Mouse (Mus musculus): ENCODE results near the gene Olfr172. TPM values are rescaled to one million over a fixed set of nuclear protein-coding genes. Genes with fewer than 3 reads are reported as not detected.

The Olfr172 gene
- not detected in 2 replicates for polyA plus RNA-seq (2012; rRNA removed)

DNA sequence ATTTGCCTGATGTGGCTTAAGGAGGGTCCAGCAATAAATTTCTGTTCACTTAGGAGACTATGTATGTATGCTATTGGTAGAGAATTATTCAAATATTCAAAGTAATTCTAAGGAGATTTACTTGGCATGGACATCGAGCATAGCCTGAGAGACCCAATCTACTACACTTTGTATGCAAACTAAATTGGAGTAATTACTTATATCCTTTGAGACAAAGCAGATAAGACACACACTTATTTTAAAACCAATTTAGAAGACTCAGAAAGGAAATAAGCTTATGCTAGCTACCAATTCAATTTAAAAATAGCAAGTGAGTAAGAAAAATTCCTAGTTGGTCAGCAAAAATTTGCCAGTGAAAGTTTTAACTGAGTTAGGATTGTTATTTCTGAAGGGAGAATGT, at the start of gene Olfr172:
TSS of gene Olfr172 (minus strand) at position 101 of the 400 bp plus-strand sequence.
- H3K4me1 ChIP-seq (ENCODE audit: control insufficient read depth, insufficient read depth, low read length) = no peaks in the 10 kb centered on the region
- H3K4me3 ChIP-seq (ENCODE audit: control insufficient read depth, low read depth, low read length) = no peak within 1 kb of the TSS
- H3K36me3 ChIP-seq (ENCODE audit: control insufficient read depth, insufficient read depth, low read length) = no peaks in the 10 kb centered on the region
- no peak within 1 kb of the TSS for H3K27ac ChIP-seq (ENCODE audit: control insufficient read depth, insufficient read depth, low read depth, low read length)
- no peaks in the 10 kb centered on the region for H3K27me3 ChIP-seq (ENCODE audit: control insufficient read depth, insufficient read depth, low read length)
- TF ChIP-seq POLR2A (IDR thresholded peaks at IDR 0.05; ENCODE audit: control insufficient read depth, low read depth, low read length) = no peak
- no peak for TF ChIP-seq CTCF (IDR thresholded peaks at IDR 0.05; ENCODE audit: control insufficient read depth, insufficient read depth, insufficient replicate concordance, low read depth, low read length)

GRCm38 (mm10) chr16:58800168-58800567, 37.2 kb upstream of the Olfr172 start, which contains the start of gene Olfr173:
Gene Olfr173, minus strand, starts transcription at chr16:58800268.
- TF ChIP-seq POLR2A (IDR thresholded peaks at IDR 0.05; ENCODE audit: control insufficient read depth, low read depth, low read length) = no peak
- no peak for TF ChIP-seq CTCF (IDR thresholded peaks at IDR 0.05; ENCODE audit: control insufficient read depth, insufficient read depth, insufficient replicate concordance, low read depth, low read length)
- no peaks in the 10 kb centered on the region for H3K27me3 ChIP-seq (ENCODE audit: control insufficient read depth, insufficient read depth, low read length)
- no peak within 1 kb of the TSS for H3K27ac ChIP-seq (ENCODE audit: control insufficient read depth, insufficient read depth, low read depth, low read length)
- no peaks in the 10 kb centered on the region for H3K4me1 ChIP-seq (ENCODE audit: control insufficient read depth, insufficient read depth, low read length)
- H3K4me3 ChIP-seq (ENCODE audit: control insufficient read depth, low read depth, low read length) = no peak within 1 kb of the TSS
- no peaks in the 10 kb centered on the region for H3K36me3 ChIP-seq (ENCODE audit: control insufficient read depth, insufficient read depth, low read length)

- Histone ChIP-seq H3K4me1 (ENCODE audit: control insufficient read depth, insufficient read depth, low read length) (no peaks in the 10 kb centered on the region), H3K36me3 (ENCODE audit: control insufficient read depth, insufficient read depth, low read length) (no peaks in the 10 kb centered on the region), H3K27ac (ENCODE audit: control insufficient read depth, insufficient read depth, low read depth, low read length) (no peak overlapping the region), H3K27me3 (ENCODE audit: control insufficient read depth, insufficient read depth, low read length) (no peaks in the 10 kb centered on the region), H3K4me3 (ENCODE audit: control insufficient read depth, low read depth, low read length) (no peak overlapping the region)
- TF ChIP-seq POLR2A (IDR thresholded peaks at IDR 0.05; ENCODE audit: control insufficient read depth, low read depth, low read length) (no peak), CTCF (IDR thresholded peaks at IDR 0.05; ENCODE audit: control insufficient read depth, insufficient read depth, insufficient replicate concordance, low read depth, low read length) (no peak)
Measured at GRCm38 (mm10) chr16:58756191-58756590, 6.8 kb downstream of the Olfr172 start.

- no peaks in the 10 kb centered on the region for H3K27me3 ChIP-seq (ENCODE audit: control insufficient read depth, insufficient read depth, low read length)
- H3K4me1 ChIP-seq (ENCODE audit: control insufficient read depth, insufficient read depth, low read length) = no peaks in the 10 kb centered on the region
- TF ChIP-seq CTCF (IDR thresholded peaks at IDR 0.05; ENCODE audit: control insufficient read depth, insufficient read depth, insufficient replicate concordance, low read depth, low read length) (no peak), POLR2A (IDR thresholded peaks at IDR 0.05; ENCODE audit: control insufficient read depth, low read depth, low read length) (no peak)
- H3K27ac ChIP-seq (ENCODE audit: control insufficient read depth, insufficient read depth, low read depth, low read length) = no peak overlapping the region
- H3K4me3 ChIP-seq (ENCODE audit: control insufficient read depth, low read depth, low read length) = no peak overlapping the region
- H3K36me3 ChIP-seq (ENCODE audit: control insufficient read depth, insufficient read depth, low read length) = no peaks in the 10 kb centered on the region
Measured at GRCm38 (mm10) chr16:58751314-58751713, 11.7 kb downstream of the Olfr172 start.

DNA sequence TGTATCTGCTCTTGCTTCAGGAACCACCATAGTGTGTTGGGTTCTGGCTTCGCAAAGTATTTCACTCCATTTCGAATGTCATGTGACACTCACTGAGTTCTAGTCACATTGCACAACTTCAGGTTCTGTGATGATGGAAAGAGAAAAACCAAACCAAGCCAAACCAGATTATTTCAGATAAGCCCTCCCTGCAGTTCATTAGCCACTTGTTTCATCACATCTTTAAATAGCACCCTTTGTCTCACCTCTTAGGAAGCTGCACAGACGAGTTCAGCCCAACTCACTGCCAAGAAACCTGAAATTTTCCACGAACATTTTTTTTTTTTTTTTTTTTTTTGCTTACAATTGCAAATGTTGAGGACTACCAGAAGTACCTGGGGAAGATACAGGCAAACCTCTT, 16.3 kb downstream of the Olfr172 start:
- no peaks in the 10 kb centered on the region for H3K36me3 ChIP-seq (ENCODE audit: control insufficient read depth, insufficient read depth, low read length)
- H3K27ac ChIP-seq (ENCODE audit: control insufficient read depth, insufficient read depth, low read depth, low read length) = no peak overlapping the region
- no peak for TF ChIP-seq CTCF (IDR thresholded peaks at IDR 0.05; ENCODE audit: control insufficient read depth, insufficient read depth, insufficient replicate concordance, low read depth, low read length)
- no peak for TF ChIP-seq POLR2A (IDR thresholded peaks at IDR 0.05; ENCODE audit: control insufficient read depth, low read depth, low read length)
- H3K4me3 ChIP-seq (ENCODE audit: control insufficient read depth, low read depth, low read length) = no peak overlapping the region
- H3K27me3 ChIP-seq (ENCODE audit: control insufficient read depth, insufficient read depth, low read length) = no peaks in the 10 kb centered on the region
- no peaks in the 10 kb centered on the region for H3K4me1 ChIP-seq (ENCODE audit: control insufficient read depth, insufficient read depth, low read length)

DNA sequence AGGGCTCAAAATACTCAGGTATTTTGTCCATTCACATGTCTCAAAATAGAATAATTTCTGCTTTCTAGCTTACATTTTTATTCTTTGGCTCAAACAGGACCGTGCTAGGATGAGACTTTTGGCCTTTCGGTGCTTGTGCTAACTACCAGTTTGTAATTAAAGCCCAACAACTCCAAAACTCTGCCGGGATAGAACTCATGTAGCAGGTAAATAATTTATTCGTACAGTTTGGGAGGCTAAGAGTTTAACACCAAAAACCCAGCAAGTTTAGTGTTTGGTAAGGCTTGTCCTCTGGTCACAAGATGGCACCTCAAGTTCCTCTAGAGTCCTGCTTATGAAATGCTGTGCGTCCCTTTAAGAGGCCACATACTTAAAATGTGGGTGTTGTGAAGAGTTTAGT, 22.2 kb downstream of the Olfr172 start:
- H3K4me1 ChIP-seq (ENCODE audit: control insufficient read depth, insufficient read depth, low read length) = no peaks in the 10 kb centered on the region
- no peaks in the 10 kb centered on the region for H3K36me3 ChIP-seq (ENCODE audit: control insufficient read depth, insufficient read depth, low read length)
- H3K27ac ChIP-seq (ENCODE audit: control insufficient read depth, insufficient read depth, low read depth, low read length) = no peak overlapping the region
- H3K27me3 ChIP-seq (ENCODE audit: control insufficient read depth, insufficient read depth, low read length) = no peaks in the 10 kb centered on the region
- no peak overlapping the region for H3K4me3 ChIP-seq (ENCODE audit: control insufficient read depth, low read depth, low read length)
- TF ChIP-seq CTCF (IDR thresholded peaks at IDR 0.05; ENCODE audit: control insufficient read depth, insufficient read depth, insufficient replicate concordance, low read depth, low read length) (no peak), POLR2A (IDR thresholded peaks at IDR 0.05; ENCODE audit: control insufficient read depth, low read depth, low read length) (no peak)

GRCm38 (mm10) chr16:58738800-58739199, 24.2 kb downstream of the Olfr172 start:
- no peak overlapping the region for H3K4me3 ChIP-seq (ENCODE audit: control insufficient read depth, low read depth, low read length)

GRCm38 (mm10) chr16:58738205-58738604, 24.8 kb downstream of the Olfr172 start:
- TF ChIP-seq POLR2A (IDR thresholded peaks at IDR 0.05; ENCODE audit: control insufficient read depth, low read depth, low read length) (no peak), CTCF (IDR thresholded peaks at IDR 0.05; ENCODE audit: control insufficient read depth, insufficient read depth, insufficient replicate concordance, low read depth, low read length) (no peak)
- Histone ChIP-seq H3K4me1 (ENCODE audit: control insufficient read depth, insufficient read depth, low read length) (no peaks in the 10 kb centered on the region), H3K27me3 (ENCODE audit: control insufficient read depth, insufficient read depth, low read length) (no peaks in the 10 kb centered on the region), H3K36me3 (ENCODE audit: control insufficient read depth, insufficient read depth, low read length) (no peaks in the 10 kb centered on the region; the same call in 1 of the 2 replicates), H3K27ac (ENCODE audit: control insufficient read depth, insufficient read depth, low read depth, low read length) (no peak overlapping the region), H3K4me3 (ENCODE audit: control insufficient read depth, low read depth, low read length) (no peak overlapping the region)

More at GRCm38 (mm10) chr16:58738800-58739199, 24.2 kb downstream of the Olfr172 start:
- no peak for TF ChIP-seq POLR2A (IDR thresholded peaks at IDR 0.05; ENCODE audit: control insufficient read depth, low read depth, low read length)
- TF ChIP-seq CTCF (IDR thresholded peaks at IDR 0.05; ENCODE audit: control insufficient read depth, insufficient read depth, insufficient replicate concordance, low read depth, low read length) = no peak
- Histone ChIP-seq H3K27ac (ENCODE audit: control insufficient read depth, insufficient read depth, low read depth, low read length) (no peak overlapping the region), H3K36me3 (ENCODE audit: control insufficient read depth, insufficient read depth, low read length) (no peaks in the 10 kb centered on the region; the same call in 1 of the 2 replicates), H3K27me3 (ENCODE audit: control insufficient read depth, insufficient read depth, low read length) (no peaks in the 10 kb centered on the region), H3K4me1 (ENCODE audit: control insufficient read depth, insufficient read depth, low read length) (no peaks in the 10 kb centered on the region)
